Comparison of ENCODE assay signal across 8 mouse cellular contexts in genomic region chr8:79350094-79350593, GRCm38 (mm10). TPM values are rescaled to one million over a fixed set of nuclear protein-coding genes. Genes with fewer than 3 reads are reported as not detected.
A peak's percentile ranks its signal among the peaks of the same experiment; 100 is the strongest.
DNase-seq lines count a peak whose midpoint lies in the region; ATAC-seq and TF ChIP-seq lines count a peak whose summit lies in the region.

No protein-coding gene starts in this region.

- no peaks in the 10 kb centered on the region for H3K27me3 ChIP-seq in embryonic facial prominence, embryonic 15.5 days
- H3K27me3 ChIP-seq in lung, embryonic 15.5 days, result no peaks in the 10 kb centered on the region
- H3K27me3 ChIP-seq in liver, postnatal 0 days (ENCODE audit: insufficient read depth, low read length), result no peaks in the 10 kb centered on the region

- TF ChIP-seq EP300 in liver, postnatal 0 days (IDR thresholded peaks at IDR 0.05; ENCODE audit: low read depth), result no peak

- H3K4me3 ChIP-seq in embryonic facial prominence, embryonic 15.5 days (replicated peaks), result no peak overlapping the region
- no peak overlapping the region for H3K4me3 ChIP-seq in lung, embryonic 15.5 days
- no peak overlapping the region for H3K4me3 ChIP-seq in liver, postnatal 0 days (ENCODE audit: low read depth, low read length)

- ATAC-seq in embryonic facial prominence, embryonic 15.5 days (ENCODE audit: insufficient number of reproducible peaks, low FRiP score, low TSS enrichment, low read depth), result 0 out of 2 replicates have a peak, but pooled peaks have one; percentile 30
- ATAC-seq in lung, embryonic 15.5 days (ENCODE audit: borderline replicate concordance, extremely low read depth, low FRiP score, low TSS enrichment), result peak; percentile 57; the same call in 1 of the 2 replicates
- ATAC-seq in liver, postnatal 0 days, result no peak

- H3K9me3 ChIP-seq in embryonic facial prominence, embryonic 15.5 days (replicated peaks), result no peaks in the 10 kb centered on the region
- H3K9me3 ChIP-seq in lung, embryonic 15.5 days, result no peaks in the 10 kb centered on the region
- H3K9me3 ChIP-seq in liver, postnatal 0 days (ENCODE audit: low read length), result no peaks in the 10 kb centered on the region

- H3K4me1 ChIP-seq in embryonic facial prominence, embryonic 15.5 days, result peaks cover 33% of the 10 kb centered on the region
- H3K4me1 ChIP-seq in lung, embryonic 15.5 days, result peaks cover 15% of the 10 kb centered on the region
- H3K4me1 ChIP-seq in liver, postnatal 0 days (ENCODE audit: insufficient read depth), result no peaks in the 10 kb centered on the region; the same call in 1 of the 2 replicates

- H3K9ac ChIP-seq in embryonic facial prominence, embryonic 15.5 days, result no peak overlapping the region
- no peak overlapping the region for H3K9ac ChIP-seq in lung, embryonic 15.5 days
- H3K9ac ChIP-seq in liver, postnatal 0 days (replicated peaks), result no peak overlapping the region

- peaks cover 42% of the 10 kb centered on the region for H3K36me3 ChIP-seq in embryonic facial prominence, embryonic 15.5 days
- H3K36me3 ChIP-seq in lung, embryonic 15.5 days, result peaks cover 38% of the 10 kb centered on the region
- peaks cover 14% of the 10 kb centered on the region for H3K36me3 ChIP-seq in liver, postnatal 0 days (replicated peaks; ENCODE audit: insufficient read depth, low read length)

- 52% methylated on average over 6 of the region's 6 CpGs for WGBS in embryonic facial prominence, embryonic 15.5 days
- 42% methylated on average over 6 of the region's 6 CpGs for WGBS in lung, embryonic 15.5 days
- 59% methylated on average over 6 of the region's 6 CpGs for WGBS in liver, postnatal 0 days (ENCODE audit: insufficient replicate concordance)

- TF ChIP-seq CTCF in liver, postnatal 0 days (IDR thresholded peaks at IDR 0.05; ENCODE audit: low read depth), result no peak

- H3K27ac ChIP-seq in embryonic facial prominence, embryonic 15.5 days (replicated peaks), result peak overlapping the region; percentile 77
- peak overlapping the region; percentile 66 for H3K27ac ChIP-seq in lung, embryonic 15.5 days
- no peak overlapping the region for H3K27ac ChIP-seq in liver, postnatal 0 days (ENCODE audit: low read depth)

- peak; percentile 24 for DNase-seq in adrenal gland, adult 2 months
- DNase-seq in adrenal gland, adult (ENCODE audit: inconsistent age in 2 of 2, low spot score in 1 of 2), result no peak
- DNase-seq in heart, adult 9 months (ENCODE audit: low spot score in 2 of 2), result peak; percentile 90 to 92
- DNase-seq in kidney, adult 9 months, result peak; percentile 43
- DNase-seq in right cerebral cortex, postnatal 14 days, result peak; percentile 52
- DNase-seq in liver, postnatal 0 days, result no peak

- no peak overlapping the region for H3K4me2 ChIP-seq in embryonic facial prominence, embryonic 15.5 days (replicated peaks)
- no peak overlapping the region for H3K4me2 ChIP-seq in lung, embryonic 15.5 days
- no peak overlapping the region for H3K4me2 ChIP-seq in liver, postnatal 0 days (ENCODE audit: low read depth, low read length)

RNA-seq across cellular contexts. Expression of gene Smad1, which starts 49.2 kb away (rescaled TPM):
- 10 to 100 TPM; 24.2 to 30.4 TPM for total RNA-seq in adrenal gland, adult 2 months (2021)
- polyA plus RNA-seq in adrenal gland, adult 2 months (2012; rRNA removed), result 41.3 and 45.2 TPM in 2 replicates
- polyA plus RNA-seq in embryonic facial prominence, embryonic 15.5 days (2015; fragmentation: Nextera tagmentation; extraction: Ambion mirVana), result 56.0 and 61.4 TPM in 2 replicates
- 36.1 and 38.5 TPM in 2 replicates for polyA plus RNA-seq in lung, embryonic 15.5 days (2015; fragmentation: Nextera tagmentation; extraction: Ambion mirVana)
- polyA plus RNA-seq in liver, postnatal 0 days (2015; fragmentation: Nextera tagmentation; extraction: Ambion mirVana), result 8.0 and 9.6 TPM in 2 replicates

RNA-seq across cellular contexts. Expression of gene Mmaa, which starts 55.4 kb away (rescaled TPM):
- total RNA-seq in adrenal gland, adult 2 months (2021), result 10 to 100 TPM; 31.8 to 42.5 TPM
- polyA plus RNA-seq in adrenal gland, adult 2 months (2012; rRNA removed), result 2.8 and 3.2 TPM in 2 replicates
- polyA plus RNA-seq in embryonic facial prominence, embryonic 15.5 days (2015; fragmentation: Nextera tagmentation; extraction: Ambion mirVana), result 16.3 and 16.5 TPM in 2 replicates
- polyA plus RNA-seq in lung, embryonic 15.5 days (2015; fragmentation: Nextera tagmentation; extraction: Ambion mirVana), result 10.9 and 11.2 TPM in 2 replicates
- polyA plus RNA-seq in liver, postnatal 0 days (2015; fragmentation: Nextera tagmentation; extraction: Ambion mirVana), result 6.3 and 7.2 TPM in 2 replicates

Comparison
In these comparisons a context has a peak if more than half of its experiments do, and no peak if none do; other contexts are left out.
1. DNase-seq: peak in adrenal gland, adult 2 months (single experiment), heart, adult 9 months (2 of 2), kidney, adult 9 months (single experiment) and right cerebral cortex, postnatal 14 days (single experiment); none in adrenal gland, adult (0 of 2) and liver, postnatal 0 days (single experiment).